Mouse (Mus musculus): ENCODE results near the gene Ppp1r9a.

Ppp1r9a gene

DNA sequence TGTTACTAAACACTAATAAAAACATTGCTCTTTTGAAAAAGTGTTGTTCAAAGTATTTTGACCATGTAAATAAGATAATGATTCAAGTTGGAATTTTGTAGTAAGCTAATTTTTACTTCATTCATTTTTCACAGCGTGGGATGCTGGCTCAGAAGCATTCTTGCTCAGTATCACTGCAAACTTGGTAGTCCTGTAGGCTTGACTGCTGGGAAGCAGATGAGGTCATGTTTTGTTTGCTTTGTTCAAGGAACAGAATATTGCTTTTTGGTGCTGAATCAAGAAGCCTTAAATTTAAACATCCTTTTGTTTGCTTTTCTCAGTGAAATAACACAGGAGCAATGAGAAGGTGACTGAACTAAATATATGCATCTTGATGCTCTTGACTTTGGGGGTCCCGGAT, 136.6 kb downstream of the Ppp1r9a start:
- CTCF ChIA-PET, result no interaction called here

DNA sequence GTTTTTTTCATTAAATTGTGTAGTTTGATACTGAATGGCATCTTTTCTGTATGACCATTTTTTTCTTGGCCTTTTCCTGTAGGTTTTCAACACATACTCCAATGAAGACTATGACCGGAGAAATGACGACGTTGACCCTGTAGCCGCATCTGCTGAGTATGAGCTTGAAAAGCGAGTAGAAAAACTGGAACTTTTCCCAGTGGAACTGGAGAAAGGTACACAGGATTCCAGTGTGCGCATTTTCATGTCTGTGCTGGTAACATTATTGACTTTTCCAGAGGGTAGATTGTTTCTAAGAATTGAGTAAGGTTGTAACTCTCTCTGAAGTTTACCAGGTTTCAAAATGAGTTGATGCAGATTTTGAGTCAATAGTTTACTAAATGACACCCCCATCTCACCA, 143.1 kb downstream of the Ppp1r9a start:
- CTCF ChIA-PET, result no interaction called here

DNA sequence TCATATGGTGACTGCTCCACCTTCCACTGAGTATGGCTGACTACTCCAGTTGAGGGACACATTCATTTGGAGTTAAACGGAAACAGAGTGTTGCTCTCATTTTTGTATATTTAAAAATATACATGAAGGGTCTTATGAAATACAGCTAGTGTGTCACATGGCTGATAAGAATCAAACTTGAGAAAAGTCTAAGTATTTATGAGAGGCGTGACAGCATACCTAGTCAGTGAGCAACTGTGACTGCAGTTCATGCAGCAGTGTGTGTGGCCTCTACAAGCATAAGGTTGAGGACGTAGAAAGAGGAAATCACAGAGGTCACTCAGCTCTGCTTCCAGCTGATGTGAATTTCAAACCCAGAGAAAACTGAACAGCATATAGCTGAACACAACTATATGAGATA, 145.3 kb downstream of the Ppp1r9a start:
- CTCF ChIA-PET, result no interaction called here

DNA sequence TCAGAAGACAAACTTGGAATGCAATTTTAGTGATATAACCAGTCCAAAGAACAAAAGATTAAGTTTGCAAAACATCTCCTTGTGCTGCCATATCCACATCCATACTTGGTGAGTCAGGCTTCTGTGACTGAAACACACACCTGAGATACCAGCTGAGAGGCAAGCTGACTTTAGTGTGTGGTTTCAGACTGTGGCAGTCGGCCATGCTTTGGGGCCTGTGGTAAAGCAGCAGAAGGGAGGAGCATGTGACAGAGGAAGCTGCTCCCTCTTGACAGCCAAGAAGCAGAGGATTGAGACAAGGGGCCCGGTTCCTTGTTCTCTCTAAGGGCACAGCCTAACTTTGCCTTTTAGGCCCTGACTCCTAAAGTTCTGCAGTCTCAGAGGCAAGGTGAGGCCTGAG, 149.6 kb downstream of the Ppp1r9a start:
- CTCF ChIA-PET, result interaction anchor here (0.5 kb wide), 1 partner anchor 48 kb away, joined by 3 read pairs; no protein-coding TSS in a partner anchor

DNA sequence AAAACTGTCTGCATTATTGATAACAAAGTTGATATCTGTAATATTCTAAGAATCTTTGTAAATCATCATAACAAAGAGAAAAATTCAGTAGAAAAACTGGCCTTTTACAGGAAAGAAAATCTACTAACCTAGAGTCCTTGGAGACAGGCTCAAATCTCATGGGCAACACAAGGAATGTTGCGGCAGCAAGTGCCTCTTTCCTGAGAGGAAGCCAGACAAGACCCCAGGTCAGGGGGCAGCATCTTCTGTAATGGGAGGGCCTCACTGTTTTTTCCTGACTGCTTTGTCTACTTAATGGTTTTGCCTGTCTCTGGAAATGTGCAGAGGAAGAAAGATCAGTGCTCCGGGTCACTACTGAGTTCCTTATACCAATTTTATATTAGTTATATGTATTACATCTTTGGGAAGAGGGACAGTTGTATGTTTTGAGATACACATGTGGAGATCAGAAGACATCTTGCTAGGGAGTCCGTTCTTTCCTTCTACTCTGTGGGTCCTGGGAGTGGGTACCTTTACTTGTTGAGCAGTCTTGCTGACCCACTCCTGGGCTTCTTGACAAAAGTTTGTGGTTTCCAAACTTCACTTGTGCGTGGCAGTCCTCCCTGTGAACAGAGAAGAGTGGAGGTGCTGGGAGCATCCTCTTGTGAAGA, 151.9 kb downstream of the Ppp1r9a start:
- CTCF ChIA-PET, result no interaction called here

DNA sequence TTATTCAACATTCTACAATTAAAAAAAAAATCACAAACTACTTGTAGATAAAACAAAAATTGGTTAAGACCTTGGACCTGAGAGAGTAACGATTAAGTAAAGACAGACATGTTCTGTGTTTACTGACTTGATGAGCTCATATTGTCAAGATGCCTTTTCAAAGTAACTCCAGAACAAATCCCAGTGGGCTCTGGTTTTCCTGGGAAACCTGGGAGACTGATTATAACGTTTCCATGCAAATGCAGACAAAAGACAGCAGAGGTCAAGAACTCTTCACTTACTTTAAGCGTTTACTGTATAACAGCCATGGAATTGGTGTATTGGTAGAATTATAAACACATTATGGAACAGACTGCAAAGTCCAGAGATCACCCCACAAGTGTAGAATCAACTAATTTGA, 172.0 kb downstream of the Ppp1r9a start:
- CTCF ChIA-PET, result no interaction called here

DNA sequence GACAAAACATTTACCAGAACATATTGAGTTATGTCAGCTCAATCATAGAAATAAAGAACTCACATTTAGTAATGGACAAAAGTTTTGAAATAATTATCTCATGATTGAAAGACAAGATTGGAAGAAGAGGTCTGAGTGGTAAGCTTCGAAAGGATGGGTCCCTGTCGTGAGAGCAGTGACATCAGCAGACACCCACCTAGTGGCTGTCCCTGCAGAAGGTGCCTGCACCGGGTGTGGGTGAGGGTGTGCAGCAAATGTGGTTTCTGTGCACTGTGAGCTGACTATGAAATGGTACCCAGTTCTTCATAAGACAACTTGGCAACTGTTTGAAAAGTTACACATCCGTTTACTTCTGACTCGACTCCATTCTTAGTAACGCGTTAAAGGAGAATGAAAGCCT, 173.0 kb downstream of the Ppp1r9a start:
- CTCF ChIA-PET, result no interaction called here

DNA sequence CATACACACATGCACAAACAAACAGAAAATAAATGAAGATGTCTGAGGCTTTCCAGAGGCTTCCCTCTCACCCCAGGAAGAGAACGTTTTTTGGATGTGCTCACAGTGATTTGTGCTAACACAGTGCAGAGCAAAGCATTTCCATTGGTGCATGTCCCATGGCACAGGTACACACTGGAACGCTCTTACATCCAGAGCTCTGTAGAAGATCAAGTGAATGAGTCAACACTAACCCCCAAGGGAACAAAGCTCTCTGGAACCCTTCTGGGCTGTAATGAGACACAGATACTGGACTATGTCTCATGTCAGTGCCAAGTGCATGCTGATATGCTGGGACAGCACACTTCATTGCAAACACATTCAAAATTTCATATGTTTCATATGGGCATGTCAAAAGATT, 175.3 kb downstream of the Ppp1r9a start:
- CTCF ChIA-PET, result no interaction called here

DNA sequence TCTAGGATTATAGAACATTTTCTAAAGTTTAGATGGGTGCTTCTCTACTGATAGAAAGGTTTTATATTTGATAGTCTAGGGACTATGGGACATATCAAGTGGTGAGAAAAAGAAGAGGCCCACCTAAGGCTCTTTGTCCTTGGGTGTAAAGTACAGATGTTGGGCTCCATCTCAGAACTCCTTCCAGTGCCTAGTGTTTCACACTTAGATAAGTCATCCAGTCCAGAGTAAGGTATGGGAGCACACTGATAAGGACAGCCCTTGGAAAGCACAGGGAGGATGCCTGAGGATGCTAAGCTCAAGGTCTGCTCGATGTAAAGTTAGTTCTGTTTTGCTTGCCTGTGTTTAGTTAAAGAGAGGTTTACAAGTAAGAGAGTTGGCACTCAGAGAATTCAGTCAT, 176.4 kb downstream of the Ppp1r9a start:
- CTCF ChIA-PET, result no interaction called here

DNA sequence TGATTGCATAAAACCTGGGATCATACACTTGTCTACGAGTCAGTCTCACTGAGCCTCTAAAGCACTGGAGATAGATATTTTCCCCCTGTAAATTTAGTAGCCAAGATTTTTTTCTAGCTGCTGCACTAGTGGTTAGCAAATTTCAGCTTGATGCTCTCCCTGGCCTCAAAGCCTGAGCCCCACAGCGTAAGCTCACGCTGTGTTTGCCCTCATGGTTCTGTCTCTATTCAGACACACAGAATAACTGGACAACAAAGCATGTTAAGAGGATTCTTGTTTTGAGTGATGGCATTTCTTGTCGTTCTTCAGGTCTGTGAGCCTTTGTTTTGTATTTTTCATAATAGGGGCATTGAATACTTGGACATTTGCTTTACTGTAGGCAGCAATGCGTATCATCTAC, 177.4 kb downstream of the Ppp1r9a start:
- CTCF ChIA-PET, result no interaction called here

DNA sequence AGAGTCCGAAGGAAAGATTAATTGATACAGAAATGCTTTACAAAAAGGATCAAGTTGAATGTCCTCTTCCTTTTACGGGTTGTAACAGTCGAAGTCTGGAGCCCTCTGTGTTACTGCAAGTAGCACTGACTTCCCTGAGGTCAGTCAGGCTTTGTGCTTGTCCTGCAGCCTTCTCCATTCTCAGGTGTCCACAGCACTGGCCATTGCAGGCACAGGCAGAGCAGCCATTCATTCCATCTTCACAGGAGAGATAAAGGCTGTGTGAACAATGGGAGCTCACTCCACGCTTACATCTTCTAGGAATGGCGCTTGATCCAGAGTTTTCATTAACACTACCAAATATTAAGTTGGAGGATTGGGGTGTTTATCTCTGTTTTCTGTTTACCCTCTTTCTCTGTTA, 177.8 kb downstream of the Ppp1r9a start:
- CTCF ChIA-PET, result no interaction called here

DNA sequence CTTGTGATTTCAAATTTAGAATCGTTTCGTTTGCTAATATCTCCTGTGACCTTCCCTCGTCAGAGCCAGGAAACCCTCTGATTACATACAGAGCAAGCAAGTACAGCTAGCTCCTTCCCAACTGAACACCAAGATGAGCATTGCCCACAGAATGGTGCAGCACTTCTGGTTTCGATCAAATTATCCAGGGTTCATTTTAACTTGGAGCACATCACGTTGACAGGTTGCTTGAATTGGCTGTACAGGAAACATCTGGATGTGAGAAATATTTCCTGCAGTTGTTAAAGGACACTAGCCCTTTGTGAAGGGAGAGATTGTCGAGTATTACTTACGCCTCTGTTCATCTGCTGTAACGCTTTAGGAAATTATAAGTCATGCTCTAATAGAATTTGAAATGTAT, 178.4 kb downstream of the Ppp1r9a start:
- CTCF ChIA-PET, result no interaction called here

DNA sequence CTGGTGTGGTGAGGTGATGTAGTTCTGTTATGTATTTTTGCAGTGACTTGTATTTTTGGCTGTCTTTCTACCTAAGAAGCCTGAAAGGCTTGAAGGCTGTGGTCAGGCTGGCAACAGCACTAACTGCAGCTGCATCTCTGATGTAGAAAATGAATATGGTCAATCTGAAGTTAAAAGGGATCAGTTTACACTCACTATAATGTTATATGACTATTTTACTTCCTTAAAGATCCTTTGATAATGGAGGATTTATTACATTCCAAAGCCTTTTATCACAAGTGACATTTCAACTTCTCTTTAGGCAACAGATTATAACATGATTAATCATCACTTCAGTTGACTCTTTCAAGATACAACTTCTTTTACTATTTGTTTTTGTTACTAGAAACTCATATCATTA, 179.4 kb downstream of the Ppp1r9a start:
- CTCF ChIA-PET, result no interaction called here

DNA sequence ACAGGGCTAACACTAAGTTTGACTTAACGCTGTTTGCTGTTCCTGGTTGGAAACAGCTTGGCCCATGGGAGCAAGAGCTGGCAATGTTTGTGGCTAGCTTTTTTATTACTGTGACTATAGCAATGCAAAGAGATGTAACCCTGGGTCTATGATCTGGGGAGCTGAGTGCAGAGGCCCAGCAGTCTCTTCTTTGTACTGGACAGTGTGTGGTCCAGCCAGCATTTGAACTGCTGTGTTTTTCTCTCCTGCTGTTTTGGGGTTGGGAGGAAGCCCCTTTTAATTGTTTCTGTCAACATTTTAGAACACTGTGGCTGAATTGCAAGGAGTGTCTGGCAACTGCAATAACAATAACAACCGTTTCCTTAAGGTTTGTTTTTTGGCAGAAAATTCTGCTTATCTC, 180.0 kb downstream of the Ppp1r9a start:
- CTCF ChIA-PET, result no interaction called here

DNA sequence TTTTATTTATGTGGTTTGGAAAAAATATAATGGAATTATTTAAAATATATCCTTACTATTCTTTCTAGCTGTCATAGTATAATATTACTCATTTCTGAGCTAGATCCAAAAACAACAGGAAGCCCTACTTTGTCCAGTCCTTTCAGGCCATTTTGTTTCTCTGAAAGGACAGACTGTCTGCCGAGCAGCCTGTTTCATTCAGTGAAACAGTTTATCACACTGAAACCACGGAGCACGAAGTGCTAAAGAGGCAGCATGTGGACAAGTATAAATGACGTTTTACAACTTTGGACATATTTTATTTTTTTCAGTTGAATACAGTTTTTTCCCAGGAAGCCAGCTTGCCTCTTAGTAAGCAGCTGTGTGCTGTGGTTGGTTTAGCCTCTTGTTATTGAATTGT, 181.2 kb downstream of the Ppp1r9a start:
- CTCF ChIA-PET, result no interaction called here

DNA sequence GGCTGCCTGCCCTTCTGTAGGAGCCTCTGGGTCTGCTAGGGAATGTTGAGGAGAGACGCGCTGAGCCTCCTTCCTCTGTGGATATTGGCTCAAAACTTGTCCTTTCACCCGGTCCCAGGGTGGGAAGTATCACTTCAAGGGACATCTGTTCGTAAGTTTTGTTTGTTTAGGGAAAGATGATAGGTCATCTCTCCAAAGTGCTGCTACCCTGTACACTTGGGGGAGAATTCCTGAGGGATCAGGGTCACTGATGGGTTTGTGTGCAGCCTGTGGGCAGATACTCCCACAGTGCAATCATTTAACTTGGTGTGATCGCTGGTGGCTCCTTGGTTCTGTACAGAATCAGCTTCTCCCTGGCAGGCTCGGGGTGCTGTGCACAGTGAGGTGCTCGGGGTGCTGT, 189.2 kb downstream of the Ppp1r9a start:
- CTCF ChIA-PET, result no interaction called here

DNA sequence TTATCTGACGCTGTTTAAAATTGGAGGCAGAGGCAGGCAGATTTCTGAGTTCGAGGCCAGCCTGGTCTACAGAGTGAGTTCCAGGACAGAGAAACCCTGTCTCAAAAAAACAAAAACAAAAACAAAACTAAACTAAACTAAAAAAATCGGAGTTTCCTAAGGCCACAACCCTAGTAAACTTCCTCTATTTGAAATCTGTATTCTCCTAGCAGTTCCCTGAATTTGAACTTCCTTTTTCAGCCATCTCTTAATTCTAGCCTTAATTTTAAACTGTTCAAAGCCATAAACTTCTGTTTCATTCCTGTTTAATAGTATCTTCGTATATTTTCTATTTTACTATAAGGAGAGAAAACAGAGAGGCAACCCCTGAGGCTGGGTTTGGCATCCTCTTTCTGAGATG, 190.1 kb downstream of the Ppp1r9a start:
- CTCF ChIA-PET, result no interaction called here

DNA sequence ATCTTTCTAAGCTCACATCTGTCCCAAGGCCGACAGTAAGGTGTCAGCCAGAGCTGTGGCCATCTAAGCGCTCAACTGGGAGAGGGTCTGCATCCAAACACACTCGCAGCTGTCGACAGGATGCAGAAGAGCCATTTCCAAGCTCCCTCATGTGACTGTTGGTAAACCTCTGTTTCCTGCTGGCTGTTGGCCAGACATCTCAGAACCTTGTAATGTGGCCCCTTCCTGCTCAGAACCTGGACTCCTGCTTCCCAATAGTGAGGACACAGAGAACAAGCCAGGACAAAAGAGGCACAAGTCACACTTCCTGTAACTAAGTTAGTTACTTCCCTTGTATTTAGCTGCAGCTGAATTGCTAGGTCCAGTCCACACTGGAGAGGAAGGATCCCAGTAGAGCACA, 190.8 kb downstream of the Ppp1r9a start:
- CTCF ChIA-PET, result no interaction called here

DNA sequence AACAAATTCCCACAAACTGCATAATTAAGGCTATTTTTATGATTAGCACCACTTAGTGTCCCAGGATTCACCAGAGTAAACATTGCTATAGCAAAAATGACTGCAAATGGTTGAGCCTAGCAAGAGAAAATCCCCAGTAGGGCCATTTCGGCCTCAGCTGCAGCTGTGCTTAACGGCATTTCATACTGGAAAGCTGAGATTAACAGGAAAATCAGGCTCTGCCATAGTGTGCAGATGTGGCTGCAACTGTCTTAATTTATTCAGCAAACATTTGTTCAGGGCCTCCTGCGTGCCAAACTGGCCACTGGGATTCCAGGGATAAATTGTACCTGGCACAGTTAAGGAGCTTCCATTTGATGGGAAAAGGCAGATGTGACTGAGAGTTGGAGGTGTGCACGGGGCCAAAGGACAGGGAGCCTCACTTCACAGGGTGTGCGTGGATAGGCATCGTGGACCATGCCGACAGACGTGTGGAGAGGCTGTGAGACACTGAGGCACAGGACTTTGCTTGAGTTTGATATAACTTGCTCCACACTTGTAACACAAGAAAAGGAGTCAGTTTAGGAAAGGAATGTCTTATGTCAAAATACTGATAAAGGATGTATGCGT, 192.8 kb downstream of the Ppp1r9a start:
- CTCF ChIA-PET, result no interaction called here

DNA sequence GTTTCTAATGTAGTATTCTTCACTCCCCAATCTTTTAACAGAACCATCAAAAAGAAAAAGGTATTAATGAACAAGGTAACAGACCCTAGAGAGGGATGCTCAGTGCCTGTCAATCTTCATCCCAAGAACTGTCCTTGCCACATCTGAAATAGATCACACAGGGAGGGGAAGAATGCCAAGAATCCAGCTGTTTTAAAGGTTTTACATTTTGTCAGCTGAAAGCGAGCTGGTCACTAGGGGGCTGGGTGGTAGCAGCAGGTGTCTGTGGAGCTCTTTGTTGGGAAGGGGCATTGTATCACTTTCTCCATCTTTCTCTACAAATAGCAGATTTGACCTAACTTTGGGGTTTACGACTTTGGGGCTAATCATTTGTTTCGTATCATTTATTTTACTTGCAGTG, 194.6 kb downstream of the Ppp1r9a start:
- CTCF ChIA-PET, result no interaction called here

DNA sequence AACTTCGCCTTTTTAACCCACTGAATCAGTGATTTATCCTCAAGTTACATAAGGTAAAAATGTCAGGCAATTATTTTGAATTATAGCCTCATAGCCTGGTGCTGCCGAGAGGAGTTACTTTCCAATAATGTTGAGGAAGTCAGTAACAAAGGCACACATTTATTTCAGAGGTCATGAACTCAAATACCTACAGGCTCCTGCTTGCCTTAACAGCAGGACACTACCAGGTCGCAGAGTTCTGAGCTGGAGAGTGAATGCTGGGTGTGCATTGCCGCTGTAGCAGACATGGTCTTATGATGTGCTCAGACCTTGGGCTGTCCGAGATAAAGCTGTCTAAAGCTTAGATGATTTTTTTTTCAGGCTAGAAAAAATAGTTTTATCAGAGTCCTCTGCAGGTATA, 196.6 kb downstream of the Ppp1r9a start:
- CTCF ChIA-PET, result no interaction called here

DNA sequence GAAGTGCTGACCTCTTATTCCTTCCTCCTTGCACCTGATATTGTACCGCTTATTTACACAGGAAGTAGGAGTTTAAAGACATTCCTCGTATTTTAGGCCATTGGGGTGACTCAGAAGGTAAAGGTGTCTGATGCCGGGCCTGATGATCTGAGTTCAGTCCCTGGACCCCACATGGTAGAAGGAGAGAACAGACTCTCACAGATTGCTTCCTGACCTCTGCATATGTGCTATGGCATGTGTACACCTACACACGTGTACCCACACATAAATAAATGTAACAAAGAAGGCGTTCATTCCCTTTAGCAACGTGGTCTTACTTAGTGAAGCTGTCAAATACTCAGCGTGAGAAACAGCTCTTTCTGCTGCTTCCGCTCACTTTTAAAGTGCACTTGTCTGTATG, 197.1 kb downstream of the Ppp1r9a start:
- CTCF ChIA-PET, result no interaction called here

DNA sequence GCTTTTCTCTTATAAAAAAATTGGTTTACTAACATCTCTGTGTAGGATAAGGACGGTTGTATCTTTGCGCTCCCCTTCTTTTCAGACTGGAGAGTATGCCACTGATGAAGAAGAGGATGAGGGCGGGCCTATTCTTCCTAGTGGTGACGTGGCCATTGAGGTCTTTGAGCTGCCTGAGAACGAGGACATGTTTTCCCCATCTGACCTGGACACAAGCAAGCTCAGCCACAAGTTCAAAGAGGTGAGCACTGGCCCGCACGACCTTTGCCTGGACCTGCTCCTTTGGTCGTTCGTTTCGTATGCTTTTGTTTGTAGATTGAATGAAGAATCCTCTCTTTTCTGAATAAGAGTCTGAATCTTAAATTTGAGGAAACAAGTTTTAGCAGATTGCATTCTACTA, 197.6 kb downstream of the Ppp1r9a start:
- CTCF ChIA-PET, result interaction anchor here (0.7 kb wide), 1 partner anchor 48 kb away, joined by 3 read pairs; no protein-coding TSS in a partner anchor

DNA sequence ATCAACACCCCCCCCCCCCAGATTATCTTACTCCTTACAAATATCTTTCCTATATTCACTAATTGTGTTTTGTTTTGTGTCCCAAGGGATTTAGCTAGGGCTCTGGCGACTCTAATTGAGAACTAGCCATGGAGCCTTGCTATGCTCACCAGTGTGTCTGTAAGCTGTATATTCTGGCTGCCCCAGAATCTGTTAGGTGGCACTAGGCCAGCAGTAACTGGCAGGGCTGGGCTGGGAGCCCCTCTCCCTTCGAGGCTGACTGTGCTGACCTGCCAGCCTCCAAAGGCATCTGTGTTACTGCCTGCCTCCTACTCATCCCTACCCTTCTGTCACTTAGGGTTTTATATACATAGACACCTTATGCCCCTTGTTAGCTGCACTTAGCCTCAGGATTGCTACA, 200.0 kb downstream of the Ppp1r9a start:
- CTCF ChIA-PET, result no interaction called here

Measured in spleen, embryonic (tissue).